Mouse (Mus musculus) kidney, postnatal 0 days (tissue): ENCODE measurements around the gene Xkr7. TPM values are rescaled to one million over a fixed set of nuclear protein-coding genes. Genes with fewer than 3 reads are reported as not detected.

Experiments used
- ATAC-seq: fragments of 200-750 bp; cut with Nextera tagmentation; replicated peaks from 2 replicates; pipeline ENCODE4 v1.8.0; 2017; ENCODE audit warnings: low read depth, moderate number of reproducible peaks, moderate TSS enrichment, moderate library complexity; ENCODE audit not compliant: low FRiP score
- DNase-seq: peaks from one replicate; pipeline ENCODE4 v3.0.0-alpha.2; 2016; ENCODE audit warnings: low spot score
- H3K27ac ChIP-seq: fragments of 300-500 bp; sonication (generic); 2 replicates; pipeline ENCODE4 v1.5.1; 2014; ENCODE audit warnings: mild to moderate bottlenecking
- H3K27me3 ChIP-seq: fragments of 300-500 bp; sonication (generic); 2 replicates; pipeline ENCODE4 v1.6.1; 2014; ENCODE audit warnings: low read length, mixed read lengths; ENCODE audit not compliant: insufficient read depth
- H3K36me3 ChIP-seq: fragments of 300-500 bp; sonication (generic); 2 replicates; pipeline ENCODE4 v1.6.1; 2014; ENCODE audit warnings: low read length, mixed read lengths; ENCODE audit not compliant: insufficient read depth
- H3K4me1 ChIP-seq: fragments of 300-500 bp; sonication (generic); replicated peaks from 2 replicates; pipeline ENCODE4 v1.6.1; 2014; ENCODE audit warnings: antibody characterized with exemption, low read length, mixed read lengths; ENCODE audit not compliant: insufficient read depth
- H3K4me2 ChIP-seq: fragments of 300-500 bp; sonication (generic); 2 replicates; pipeline ENCODE4 v1.6.1; 2014; ENCODE audit warnings: mild to moderate bottlenecking, low read length, moderate library complexity, mixed read lengths
- H3K4me3 ChIP-seq: fragments of 300-500 bp; sonication (generic); replicated peaks from 2 replicates; pipeline ENCODE4 v1.5.1; 2014; ENCODE audit warnings: low read depth, low read length
- H3K9ac ChIP-seq: fragments of 300-500 bp; sonication (generic); 2 replicates; pipeline ENCODE4 v1.6.1; 2014; ENCODE audit warnings: low read depth, low read length
- H3K9me3 ChIP-seq: fragments of 300-500 bp; sonication (generic); replicated peaks from 2 replicates; pipeline ENCODE4 v1.6.1; 2016; ENCODE audit warnings: low read length, inconsistent platforms, mixed read lengths
- CTCF ChIP-seq: IDR thresholded peaks from 2 replicates; pipeline ENCODE4 v1.5.1; 2016; ENCODE audit warnings: antibody characterized with exemption, low read depth, mild to moderate bottlenecking, moderate library complexity
- WGBS: fragments of 180-500 bp; shearing (Covaris S2); extraction: QIAGEN DNeasy Blood & Tissue Kit; methylation state at CpG from one replicate; pipeline ENCODE4 v1.1.7; 2014; 5-methylcytosine and 5-hydroxymethylcytosine counted together
- polyA plus RNA-seq: library from polyadenylated mRNA; unstranded; fragments of >200 nt; fragmentation: Nextera tagmentation; extraction: Ambion mirVana; gene quantifications from 2 replicates; pipeline ENCODE4 v1.2.1, GENCODE M21; 2015

Xkr7 gene
- not detected in 2 replicates for polyA plus RNA-seq

- WGBS = under 1% methylated on average over 36 of the region's 54 CpGs
- peak within 1 kb of the TSS; percentile 77 for H3K4me2 ChIP-seq
- H3K36me3 ChIP-seq = no peaks in the 10 kb centered on the region
- no peak for DNase-seq
- H3K4me1 ChIP-seq = peaks cover 9% of the 10 kb centered on the region; the same call in 1 of the 2 replicates
- H3K27ac ChIP-seq = no peak within 1 kb of the TSS
- H3K9me3 ChIP-seq = no peaks in the 10 kb centered on the region
- H3K4me3 ChIP-seq = peak within 1 kb of the TSS; percentile 37
- TF ChIP-seq CTCF = no peak
- H3K9ac ChIP-seq = no peak within 1 kb of the TSS
- peaks cover 24% of the 10 kb centered on the region for H3K27me3 ChIP-seq
- ATAC-seq = no peak
Observed at GRCm38 (mm10) chr2:153031126-153032082, at the start of gene Xkr7. TSS of gene Xkr7 (plus strand) at chr2:153031852.

GRCm38 (mm10) chr2:152985582-152985981 is 46.1 kb upstream of the Xkr7 start:
- H3K27ac ChIP-seq = no peak overlapping the region
- no peak overlapping the region for H3K9ac ChIP-seq
- 18% methylated on average over 1 of the region's 1 CpGs for WGBS
- TF ChIP-seq CTCF = no peak
- H3K4me1 ChIP-seq = no peaks in the 10 kb centered on the region
- no peak overlapping the region for H3K4me2 ChIP-seq
- no peak for DNase-seq
- H3K36me3 ChIP-seq = no peaks in the 10 kb centered on the region
- no peak overlapping the region for H3K4me3 ChIP-seq
- no peaks in the 10 kb centered on the region for H3K9me3 ChIP-seq
- ATAC-seq = no peak
- no peaks in the 10 kb centered on the region for H3K27me3 ChIP-seq

GRCm38 (mm10) chr2:152991529-152991928 is 40.1 kb upstream of the Xkr7 start:
- H3K9me3 ChIP-seq = no peaks in the 10 kb centered on the region
- ATAC-seq = no peak
- TF ChIP-seq CTCF = no peak
- H3K36me3 ChIP-seq = no peaks in the 10 kb centered on the region
- H3K27me3 ChIP-seq = no peaks in the 10 kb centered on the region
- H3K4me1 ChIP-seq = no peaks in the 10 kb centered on the region
- no peak overlapping the region for H3K27ac ChIP-seq
- no peak overlapping the region for H3K9ac ChIP-seq
- no peak for DNase-seq
- H3K4me2 ChIP-seq = no peak overlapping the region
- H3K4me3 ChIP-seq = no peak overlapping the region
- WGBS = 74% methylated on average over 9 of the region's 9 CpGs

GRCm38 (mm10) chr2:152997046-152997445 is 34.6 kb upstream of the Xkr7 start:
- TF ChIP-seq CTCF = no peak
- Histone ChIP-seq H3K4me2 (no peak overlapping the region), H3K9me3 (no peaks in the 10 kb centered on the region), H3K27ac (no peak overlapping the region), H3K4me3 (no peak overlapping the region), H3K4me1 (no peaks in the 10 kb centered on the region), H3K27me3 (no peaks in the 10 kb centered on the region), H3K9ac (no peak overlapping the region), H3K36me3 (no peaks in the 10 kb centered on the region)
- ATAC-seq = no peak
- DNase-seq = peak; percentile 5
- WGBS = 30% methylated on average over 4 of the region's 4 CpGs

GRCm38 (mm10) chr2:153002492-153003248 is 29.0 kb upstream of the Xkr7 start:
- ATAC-seq = no peak
- H3K9ac ChIP-seq = no peak overlapping the region
- no peak for DNase-seq
- no peak for TF ChIP-seq CTCF
- H3K4me1 ChIP-seq = no peaks in the 10 kb centered on the region
- H3K27ac ChIP-seq = no peak overlapping the region
- 70% methylated on average over 15 of the region's 15 CpGs for WGBS
- no peaks in the 10 kb centered on the region for H3K27me3 ChIP-seq
- H3K4me2 ChIP-seq = no peak overlapping the region
- no peak overlapping the region for H3K4me3 ChIP-seq
- no peaks in the 10 kb centered on the region for H3K9me3 ChIP-seq
- H3K36me3 ChIP-seq = 0 out of 2 replicates have a peak, but pooled peaks cover 5% of the 10 kb centered on the region

- TF ChIP-seq CTCF = no peak
- H3K4me3 ChIP-seq = no peak overlapping the region
- H3K9ac ChIP-seq = no peak overlapping the region
- peaks cover 9% of the 10 kb centered on the region; the same call in 1 of the 2 replicates for H3K36me3 ChIP-seq
- no peak overlapping the region for H3K27ac ChIP-seq
- no peak for ATAC-seq
- no peaks in the 10 kb centered on the region for H3K4me1 ChIP-seq
- H3K27me3 ChIP-seq = no peaks in the 10 kb centered on the region
- WGBS = 71% methylated on average over 13 of the region's 13 CpGs
- DNase-seq = no peak
- H3K9me3 ChIP-seq = no peaks in the 10 kb centered on the region
- H3K4me2 ChIP-seq = no peak overlapping the region
Observed at GRCm38 (mm10) chr2:153003681-153004338, 27.8 kb upstream of the Xkr7 start.
